Mouse (Mus musculus): ENCODE data around the gene Znrf4. TPM values are rescaled to one million over a fixed set of nuclear protein-coding genes. Genes with fewer than 3 reads are reported as not detected.

Znrf4 gene
- polyA plus RNA-seq, 1 experiment: not detected

DNA sequence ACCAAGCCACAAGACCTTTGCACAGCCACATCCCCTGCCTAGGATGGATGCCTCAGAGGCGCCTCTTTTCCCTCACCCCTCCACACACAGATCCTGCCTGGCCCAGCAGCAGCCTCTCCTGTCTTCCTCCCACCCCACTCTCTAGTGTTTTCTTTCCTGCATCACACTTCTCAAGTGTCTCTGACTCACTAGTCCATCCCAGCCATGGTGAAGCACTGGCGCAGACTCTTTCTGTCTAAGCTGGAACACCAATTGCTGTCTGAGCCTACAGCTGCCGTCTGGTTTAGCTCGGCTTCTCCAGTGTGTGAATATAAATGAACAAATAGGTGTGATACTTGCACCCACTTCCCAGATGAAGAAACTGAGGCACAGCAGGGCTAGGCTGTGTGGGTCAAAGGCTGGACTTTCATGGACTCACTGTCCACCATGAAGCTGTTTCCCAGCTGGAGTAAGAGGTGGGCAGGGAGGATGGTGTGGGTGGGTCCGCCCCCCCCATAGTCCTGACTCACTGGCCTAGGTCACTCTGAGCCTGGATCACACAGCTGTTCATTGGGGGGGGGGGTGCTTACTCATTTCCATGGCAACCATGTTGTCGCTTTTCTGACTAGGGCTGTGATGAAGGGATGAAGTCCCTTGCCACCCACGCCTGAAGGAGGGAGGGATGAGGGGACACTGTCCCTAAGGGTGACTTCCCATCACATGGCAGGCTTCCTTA is 21.6 kb downstream of the Znrf4 start:
- Histone ChIP-seq H3K9ac (ENCODE audit: low read depth, poor library complexity, severe bottlenecking) (no peak overlapping the region), H3K27me3 (ENCODE audit: control insufficient read depth, insufficient read depth, low read length, poor library complexity, severe bottlenecking) (no peaks in the 10 kb centered on the region), H3K9me3 (replicated peaks; ENCODE audit: control insufficient read depth, insufficient read depth, low read length, poor library complexity, severe bottlenecking) (peaks cover 22% of the 10 kb centered on the region), H3K4me3 (ENCODE audit: low read depth, low read length) (no peak overlapping the region), H3K27ac (ENCODE audit: insufficient read depth, low read length) (no peak overlapping the region), H3K36me3 (ENCODE audit: control insufficient read depth, insufficient read depth, low read length, poor library complexity, severe bottlenecking) (no peaks in the 10 kb centered on the region), H3K4me1 (ENCODE audit: control insufficient read depth, insufficient read depth, low read length) (peaks cover 3% of the 10 kb centered on the region)
- TF ChIP-seq POLR2A (IDR thresholded peaks at IDR 0.05; ENCODE audit: insufficient read depth, low read length): no peak
- no peak for TF ChIP-seq EP300 (IDR thresholded peaks at IDR 0.05; ENCODE audit: insufficient read depth, low read depth, low read length)
- TF ChIP-seq CTCF (IDR thresholded peaks at IDR 0.05; ENCODE audit: low read depth, low read length): no peak

DNA sequence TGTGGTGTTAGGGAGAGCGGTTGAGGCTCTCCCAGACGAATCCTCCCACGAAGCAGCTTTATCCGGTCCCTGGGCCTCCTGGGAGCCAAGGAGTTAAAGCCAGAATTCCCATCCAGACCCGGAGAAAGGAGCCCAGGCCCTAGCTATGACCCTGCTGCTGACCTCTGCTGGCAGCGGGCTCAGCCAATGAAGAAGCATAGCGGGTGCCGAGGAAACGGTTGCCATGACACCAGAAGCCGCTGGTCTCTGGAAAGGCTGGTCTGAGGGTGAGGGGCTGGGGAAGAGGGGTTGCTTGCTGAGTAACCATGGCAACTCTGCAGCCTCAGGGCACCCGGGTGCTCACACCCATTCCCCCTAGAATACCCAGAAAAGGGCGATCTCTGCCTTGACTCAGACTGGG is 24.2 kb downstream of the Znrf4 start:
- Histone ChIP-seq H3K9me3 (replicated peaks; ENCODE audit: control insufficient read depth, insufficient read depth, low read length, poor library complexity, severe bottlenecking) (0 out of 2 replicates have a peak, but pooled peaks cover 3% of the 10 kb centered on the region), H3K9ac (ENCODE audit: low read depth, poor library complexity, severe bottlenecking) (no peak overlapping the region), H3K4me1 (ENCODE audit: control insufficient read depth, insufficient read depth, low read length) (peaks cover 3% of the 10 kb centered on the region), H3K4me3 (ENCODE audit: low read depth, low read length) (no peak overlapping the region), H3K27me3 (ENCODE audit: control insufficient read depth, insufficient read depth, low read length, poor library complexity, severe bottlenecking) (no peaks in the 10 kb centered on the region), H3K36me3 (ENCODE audit: control insufficient read depth, insufficient read depth, low read length, poor library complexity, severe bottlenecking) (no peaks in the 10 kb centered on the region), H3K27ac (ENCODE audit: insufficient read depth, low read length) (no peak overlapping the region)
- TF ChIP-seq CTCF (IDR thresholded peaks at IDR 0.05; ENCODE audit: low read depth, low read length) (peak; percentile 14), EP300 (IDR thresholded peaks at IDR 0.05; ENCODE audit: insufficient read depth, low read depth, low read length) (no peak)

DNA sequence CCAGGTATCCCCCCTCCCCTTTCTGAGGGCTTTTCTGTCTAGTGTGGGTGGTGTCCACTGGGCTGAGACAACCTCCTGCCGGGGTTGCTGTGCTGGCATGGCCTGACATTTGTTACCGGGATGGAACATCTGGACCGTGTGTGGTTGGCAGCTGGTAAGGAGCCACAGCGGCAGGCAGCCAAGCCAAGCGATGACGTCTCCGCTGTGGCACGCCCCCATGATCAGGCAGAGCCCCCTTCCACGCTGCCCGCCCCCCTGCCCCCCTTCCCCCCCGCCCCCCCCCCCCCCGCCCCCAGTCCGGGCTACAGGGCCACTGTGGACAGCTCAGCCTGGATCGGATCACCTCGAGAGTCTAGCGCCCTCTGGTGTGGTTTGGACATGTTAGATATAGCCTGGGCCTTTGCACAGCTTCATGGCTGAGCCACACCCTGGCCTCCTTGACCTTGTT is 24.8 kb downstream of the Znrf4 start:
- no peak overlapping the region for H3K27ac ChIP-seq (ENCODE audit: insufficient read depth, low read length)
- TF ChIP-seq EP300 (IDR thresholded peaks at IDR 0.05; ENCODE audit: insufficient read depth, low read depth, low read length): no peak
- TF ChIP-seq CTCF (IDR thresholded peaks at IDR 0.05; ENCODE audit: low read depth, low read length): peak; percentile 64
- TF ChIP-seq POLR2A (IDR thresholded peaks at IDR 0.05; ENCODE audit: insufficient read depth, low read length): no peak
- H3K9me3 ChIP-seq (replicated peaks; ENCODE audit: control insufficient read depth, insufficient read depth, low read length, poor library complexity, severe bottlenecking): no peaks in the 10 kb centered on the region
- no peak overlapping the region for H3K9ac ChIP-seq (ENCODE audit: low read depth, poor library complexity, severe bottlenecking)
- peaks cover 3% of the 10 kb centered on the region for H3K4me1 ChIP-seq (ENCODE audit: control insufficient read depth, insufficient read depth, low read length)
- H3K4me3 ChIP-seq (ENCODE audit: low read depth, low read length): no peak overlapping the region
- no peaks in the 10 kb centered on the region for H3K36me3 ChIP-seq (ENCODE audit: control insufficient read depth, insufficient read depth, low read length, poor library complexity, severe bottlenecking)
- H3K27me3 ChIP-seq (ENCODE audit: control insufficient read depth, insufficient read depth, low read length, poor library complexity, severe bottlenecking): no peaks in the 10 kb centered on the region

DNA sequence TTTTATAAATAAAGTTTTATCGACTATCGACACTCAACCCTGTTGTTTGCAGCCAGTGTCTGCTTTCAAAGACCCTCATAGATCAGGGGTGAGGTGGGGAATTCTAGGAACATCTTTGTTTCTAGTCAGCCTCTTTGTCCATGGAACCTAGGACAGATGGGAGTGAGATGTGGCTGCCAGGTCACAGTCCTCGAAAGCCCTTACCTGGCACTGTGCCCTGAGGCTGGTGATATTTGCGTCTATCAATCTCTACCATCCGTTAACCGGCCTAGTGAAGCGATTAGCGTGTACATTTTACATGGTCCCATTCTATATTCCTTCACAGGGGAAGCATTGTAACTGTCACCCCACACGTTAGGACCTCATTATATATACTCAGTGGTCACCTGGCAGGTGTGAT is 26.3 kb downstream of the Znrf4 start:
- no peak for TF ChIP-seq CTCF (IDR thresholded peaks at IDR 0.05; ENCODE audit: low read depth, low read length)
- Histone ChIP-seq H3K4me1 (ENCODE audit: control insufficient read depth, insufficient read depth, low read length) (peaks cover 3% of the 10 kb centered on the region), H3K27ac (ENCODE audit: insufficient read depth, low read length) (no peak overlapping the region), H3K9ac (ENCODE audit: low read depth, poor library complexity, severe bottlenecking) (no peak overlapping the region), H3K36me3 (ENCODE audit: control insufficient read depth, insufficient read depth, low read length, poor library complexity, severe bottlenecking) (no peaks in the 10 kb centered on the region), H3K27me3 (ENCODE audit: control insufficient read depth, insufficient read depth, low read length, poor library complexity, severe bottlenecking) (no peaks in the 10 kb centered on the region), H3K9me3 (replicated peaks; ENCODE audit: control insufficient read depth, insufficient read depth, low read length, poor library complexity, severe bottlenecking) (no peaks in the 10 kb centered on the region), H3K4me3 (ENCODE audit: low read depth, low read length) (no peak overlapping the region)

DNA sequence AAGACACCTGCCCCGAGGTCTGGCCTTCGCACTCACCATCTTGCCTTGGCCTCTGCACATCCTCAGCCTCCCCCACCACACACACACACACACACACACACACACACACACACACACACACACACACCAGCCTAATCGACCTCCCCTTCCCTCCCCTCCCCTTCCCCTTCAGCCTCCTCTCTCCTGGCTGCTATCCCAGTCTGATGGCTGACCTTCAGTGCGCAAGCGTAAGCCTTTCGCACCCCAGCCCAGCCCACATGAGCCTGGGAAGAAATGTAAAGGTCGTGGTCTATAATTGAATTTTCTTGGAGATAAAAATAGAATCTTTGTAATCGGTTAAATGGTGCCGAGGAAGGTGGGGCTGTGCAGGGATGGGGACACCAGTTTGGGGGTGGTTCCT is 27.1 kb downstream of the Znrf4 start:
- no peak for TF ChIP-seq POLR2A (IDR thresholded peaks at IDR 0.05; ENCODE audit: insufficient read depth, low read length)
- no peak for TF ChIP-seq EP300 (IDR thresholded peaks at IDR 0.05; ENCODE audit: insufficient read depth, low read depth, low read length)
- no peak for TF ChIP-seq CTCF (IDR thresholded peaks at IDR 0.05; ENCODE audit: low read depth, low read length)
- Histone ChIP-seq H3K4me3 (ENCODE audit: low read depth, low read length) (no peak overlapping the region), H3K4me1 (ENCODE audit: control insufficient read depth, insufficient read depth, low read length) (peaks cover 3% of the 10 kb centered on the region), H3K36me3 (ENCODE audit: control insufficient read depth, insufficient read depth, low read length, poor library complexity, severe bottlenecking) (no peaks in the 10 kb centered on the region), H3K27ac (ENCODE audit: insufficient read depth, low read length) (no peak overlapping the region), H3K9ac (ENCODE audit: low read depth, poor library complexity, severe bottlenecking) (no peak overlapping the region), H3K27me3 (ENCODE audit: control insufficient read depth, insufficient read depth, low read length, poor library complexity, severe bottlenecking) (no peaks in the 10 kb centered on the region), H3K9me3 (replicated peaks; ENCODE audit: control insufficient read depth, insufficient read depth, low read length, poor library complexity, severe bottlenecking) (no peaks in the 10 kb centered on the region)

DNA sequence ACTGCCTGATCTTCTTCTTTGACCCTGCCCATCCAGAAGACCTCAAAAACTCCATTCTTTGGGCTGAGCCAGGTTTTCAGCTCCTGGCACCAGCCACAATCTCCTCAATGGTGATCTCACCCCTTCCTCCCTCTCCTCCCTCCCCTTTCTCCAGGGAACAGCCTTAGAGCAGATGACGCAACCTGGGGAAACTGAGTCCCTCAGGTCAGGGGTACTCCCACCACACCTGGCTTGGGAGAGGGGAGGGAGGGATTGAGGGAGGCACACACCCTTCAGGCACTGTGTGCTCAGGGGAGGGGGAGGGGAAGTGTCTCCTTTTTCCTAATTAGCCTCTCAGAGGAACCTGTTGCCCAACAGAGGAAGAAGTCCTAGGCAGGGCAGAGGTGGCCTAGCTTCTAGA is 29.6 kb downstream of the Znrf4 start:
- TF ChIP-seq EP300 (IDR thresholded peaks at IDR 0.05; ENCODE audit: insufficient read depth, low read depth, low read length) (no peak), POLR2A (IDR thresholded peaks at IDR 0.05; ENCODE audit: insufficient read depth, low read length) (no peak), CTCF (IDR thresholded peaks at IDR 0.05; ENCODE audit: low read depth, low read length) (no peak)
- H3K27me3 ChIP-seq (ENCODE audit: control insufficient read depth, insufficient read depth, low read length, poor library complexity, severe bottlenecking): no peaks in the 10 kb centered on the region
- no peaks in the 10 kb centered on the region for H3K9me3 ChIP-seq (replicated peaks; ENCODE audit: control insufficient read depth, insufficient read depth, low read length, poor library complexity, severe bottlenecking)
- H3K4me1 ChIP-seq (ENCODE audit: control insufficient read depth, insufficient read depth, low read length): peaks cover under 1% of the 10 kb centered on the region
- no peak overlapping the region for H3K27ac ChIP-seq (ENCODE audit: insufficient read depth, low read length)
- H3K9ac ChIP-seq (ENCODE audit: low read depth, poor library complexity, severe bottlenecking): no peak overlapping the region
- no peak overlapping the region for H3K4me3 ChIP-seq (ENCODE audit: low read depth, low read length)
- no peaks in the 10 kb centered on the region for H3K36me3 ChIP-seq (ENCODE audit: control insufficient read depth, insufficient read depth, low read length, poor library complexity, severe bottlenecking)
